Mouse (Mus musculus) gastrocnemius, postnatal 4 days (tissue): ENCODE data around the gene Upk2. TPM values are rescaled to one million over a fixed set of nuclear protein-coding genes. Genes with fewer than 3 reads are reported as not detected.
"Not testable (repeated sequence)": the region's sequence is repeated elsewhere in the genome, so short reads cannot be mapped to it uniquely, and the experiment has no call there.

Experiments used
- DNase-seq, 2 experiments: peaks; one replicate each; pipeline ENCODE4 v3.0.0; 2021 to 2022; ENCODE audit warnings: low spot score in 2 of 2, mixed read lengths in 2 of 2
- total RNA-seq, 2 experiments: library from RNA; stranded (reverse); gene quantifications; 2 replicates each; pipeline ENCODE4 v1.2.3; 2021

Upk2 gene
- total RNA-seq, 2 experiments from 2014 or later: 0.69 to 0.91 TPM

- DNase-seq: no peak
Measured at GRCm38 (mm10) chr9:44473184-44473583, 18.4 kb upstream of the Upk2 start.

GRCm38 (mm10) chr9:44468800-44469199 is 14.0 kb upstream of the Upk2 start:
- no peak for DNase-seq

- DNase-seq: no peak
Measured at GRCm38 (mm10) chr9:44468224-44468623, 13.4 kb upstream of the Upk2 start.

- DNase-seq: no peak
Measured at GRCm38 (mm10) chr9:44461950-44462349, 7.2 kb upstream of the Upk2 start.

GRCm38 (mm10) chr9:44457035-44457742 is 2.4 kb upstream of the Upk2 start:
- peak in 1 of 2 experiments; percentile 40 for DNase-seq

- peak; percentile 74 to 84 for DNase-seq
Measured at GRCm38 (mm10) chr9:44454132-44454890, 465 bp downstream of the Upk2 start.

- DNase-seq: no peak
Measured at GRCm38 (mm10) chr9:44450387-44450786, 4.4 kb downstream of the Upk2 start.

GRCm38 (mm10) chr9:44444402-44445025 is 10.3 kb downstream of the Upk2 start:
- DNase-seq: not testable (repeated sequence)

GRCm38 (mm10) chr9:44440961-44441360 is 13.8 kb downstream of the Upk2 start, which contains the start of gene Foxr1:
TSS of gene Foxr1 (minus strand) at chr9:44441136.
- DNase-seq: no peak

- DNase-seq: no peak
Measured at GRCm38 (mm10) chr9:44435747-44436146, 19.0 kb downstream of the Upk2 start.

GRCm38 (mm10) chr9:44432577-44433185 is 22.1 kb downstream of the Upk2 start:
- DNase-seq: no peak

- DNase-seq: no peak
Measured at GRCm38 (mm10) chr9:44423576-44423975, 31.2 kb downstream of the Upk2 start.

- no peak for DNase-seq
Measured at GRCm38 (mm10) chr9:44420280-44420898, 34.4 kb downstream of the Upk2 start.

GRCm38 (mm10) chr9:44419730-44420129 is 35.0 kb downstream of the Upk2 start:
- DNase-seq: not testable (repeated sequence)

GRCm38 (mm10) chr9:44418519-44419385 is 36.0 kb downstream of the Upk2 start, which contains the start of gene Ccdc84:
TSS of gene Ccdc84 (minus strand) at chr9:44418569.
- no peak for DNase-seq

GRCm38 (mm10) chr9:44417892-44418363 is 36.8 kb downstream of the Upk2 start:
- peak; percentile 95 to 96 for DNase-seq

- DNase-seq: no peak
Measured at GRCm38 (mm10) chr9:44417156-44417891, 37.5 kb downstream of the Upk2 start.

GRCm38 (mm10) chr9:44412781-44413180 is 42.0 kb downstream of the Upk2 start:
- DNase-seq: no peak

GRCm38 (mm10) chr9:44412306-44412705 is 42.5 kb downstream of the Upk2 start:
- DNase-seq: no peak
